Mouse (Mus musculus): ENCODE results near the gene Slc4a1ap. TPM values are rescaled to one million over a fixed set of nuclear protein-coding genes. Genes with fewer than 3 reads are reported as not detected.

The Slc4a1ap gene
- total and polyA plus RNA-seq, 3 experiments = 20.7 to 54.4 (median 46.6) TPM

DNA sequence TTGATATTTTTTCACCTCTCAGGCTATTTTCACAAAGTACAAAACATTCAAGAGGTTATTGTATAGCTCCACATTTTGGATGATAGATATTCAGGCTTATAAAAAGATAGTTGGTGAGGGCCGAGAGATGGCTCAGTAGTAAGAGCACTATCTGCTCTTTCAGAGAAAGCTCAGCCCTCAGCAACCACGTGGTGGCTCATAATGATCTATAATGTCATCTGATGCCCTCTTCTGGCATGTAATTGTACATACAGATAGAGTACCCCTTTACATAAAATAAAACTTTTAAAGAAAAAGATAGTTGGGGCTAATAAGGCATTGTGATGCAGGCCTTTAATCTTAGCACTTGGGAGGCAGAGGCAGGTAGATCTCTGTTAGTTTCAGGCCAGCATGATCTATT, 1.8 kb downstream of the Slc4a1ap start:
- ATAC-seq (ENCODE audit: extremely low read depth, insufficient number of reproducible peaks, low FRiP score, poor library complexity, severe bottlenecking) = no peak

DNA sequence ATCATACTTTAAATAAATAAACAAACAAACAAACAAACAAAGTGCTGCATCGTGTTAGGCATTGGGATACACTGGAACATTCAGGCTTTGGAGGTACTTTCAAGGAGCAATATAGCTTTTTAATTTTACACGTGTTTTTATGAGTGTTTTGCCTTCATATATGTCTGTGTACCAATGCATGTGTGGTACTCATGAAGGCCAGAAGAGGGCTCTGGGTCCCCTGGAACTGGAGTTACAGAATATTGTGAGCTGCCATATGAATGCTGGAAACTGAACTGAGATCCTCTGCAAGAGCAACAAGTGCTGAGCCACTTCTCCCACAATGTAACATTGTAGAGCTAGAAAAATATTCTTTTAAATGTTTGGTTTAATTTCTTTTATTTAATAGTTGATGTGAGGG, 8.4 kb downstream of the Slc4a1ap start:
- Histone ChIP-seq H3K27me3 (ENCODE audit: insufficient read depth, low read length) (no peaks in the 10 kb centered on the region), H3K4me3 (ENCODE audit: low read depth, low read length) (no peak overlapping the region), H3K36me3 (replicated peaks) (peaks cover 89% of the 10 kb centered on the region), H3K4me1 (ENCODE audit: insufficient read depth, low read depth, low read length) (no peaks in the 10 kb centered on the region), H3K9me3 (replicated peaks) (no peaks in the 10 kb centered on the region)
- DNase-seq (ENCODE audit: low spot score) (no peak), ATAC-seq (ENCODE audit: extremely low read depth, insufficient number of reproducible peaks, low FRiP score, poor library complexity, severe bottlenecking) (no peak)
- TF ChIP-seq CTCF (IDR thresholded peaks at IDR 0.05; ENCODE audit: low read depth, low read length) = no peak
- no peak for TF ChIP-seq POLR2AphosphoS5 (IDR thresholded peaks at IDR 0.05; ENCODE audit: insufficient replicate concordance, low read depth, low read length)
- no peak for TF ChIP-seq GATA2 (IDR thresholded peaks at IDR 0.05; ENCODE audit: borderline replicate concordance, low read depth, low read length)
- no peak for TF ChIP-seq TAL1 (conservative IDR thresholded peaks at IDR 0.05; ENCODE audit: low read depth, low read length)
- no peak for TF ChIP-seq GATA1 (IDR thresholded peaks at IDR 0.05; ENCODE audit: borderline replicate concordance, low read length)

More for the DNA sequence above, 1.8 kb downstream of the Slc4a1ap start:
- Histone ChIP-seq H3K27me3 (ENCODE audit: insufficient read depth, low read length) (no peaks in the 10 kb centered on the region), H3K4me3 (ENCODE audit: low read depth, low read length) (no peak overlapping the region), H3K36me3 (replicated peaks) (peaks cover 60% of the 10 kb centered on the region), H3K4me1 (ENCODE audit: insufficient read depth, low read depth, low read length) (peaks cover 33% of the 10 kb centered on the region), H3K9me3 (replicated peaks) (no peaks in the 10 kb centered on the region)
- TF ChIP-seq CTCF (IDR thresholded peaks at IDR 0.05; ENCODE audit: low read depth, low read length) (no peak), TAL1 (conservative IDR thresholded peaks at IDR 0.05; ENCODE audit: low read depth, low read length) (no peak), POLR2AphosphoS5 (IDR thresholded peaks at IDR 0.05; ENCODE audit: insufficient replicate concordance, low read depth, low read length) (no peak), GATA1 (IDR thresholded peaks at IDR 0.05; ENCODE audit: borderline replicate concordance, low read length) (no peak), GATA2 (IDR thresholded peaks at IDR 0.05; ENCODE audit: borderline replicate concordance, low read depth, low read length) (no peak)
- DNase-seq (ENCODE audit: low spot score) = no peak

DNA sequence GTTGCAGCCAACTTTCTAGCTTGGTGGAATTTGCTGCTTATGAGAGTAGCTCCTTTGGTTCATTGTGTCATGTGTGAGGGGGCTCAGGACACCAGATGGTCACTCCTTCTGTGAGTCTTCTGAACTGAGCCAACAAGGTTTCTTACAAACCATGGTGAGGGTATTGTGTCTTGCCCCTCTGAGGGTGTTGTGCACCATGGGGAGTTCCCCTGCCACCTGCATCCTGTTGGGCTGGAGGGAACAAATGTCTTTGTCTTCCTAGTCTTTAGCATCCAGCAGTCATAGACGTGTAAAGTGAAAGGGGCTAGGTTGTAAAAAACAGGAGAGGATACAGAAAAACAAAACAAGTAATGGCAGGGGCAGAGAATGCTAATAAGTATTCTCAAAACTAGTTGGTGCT, 32.6 kb downstream of the Slc4a1ap start:
- Histone ChIP-seq H3K4me3 (ENCODE audit: low read depth, low read length) (no peak overlapping the region), H3K36me3 (replicated peaks) (peaks cover 75% of the 10 kb centered on the region), H3K4me1 (ENCODE audit: insufficient read depth, low read depth, low read length) (no peaks in the 10 kb centered on the region), H3K9me3 (replicated peaks) (no peaks in the 10 kb centered on the region), H3K27me3 (ENCODE audit: insufficient read depth, low read length) (no peaks in the 10 kb centered on the region)
- ATAC-seq (ENCODE audit: extremely low read depth, insufficient number of reproducible peaks, low FRiP score, poor library complexity, severe bottlenecking) (no peak), DNase-seq (ENCODE audit: low spot score) (no peak)
- TF ChIP-seq TAL1 (conservative IDR thresholded peaks at IDR 0.05; ENCODE audit: low read depth, low read length) = no peak
- TF ChIP-seq GATA2 (IDR thresholded peaks at IDR 0.05; ENCODE audit: borderline replicate concordance, low read depth, low read length) = no peak
- no peak for TF ChIP-seq POLR2AphosphoS5 (IDR thresholded peaks at IDR 0.05; ENCODE audit: insufficient replicate concordance, low read depth, low read length)
- TF ChIP-seq GATA1 (IDR thresholded peaks at IDR 0.05; ENCODE audit: borderline replicate concordance, low read length) = no peak
- no peak for TF ChIP-seq CTCF (IDR thresholded peaks at IDR 0.05; ENCODE audit: low read depth, low read length)

DNA sequence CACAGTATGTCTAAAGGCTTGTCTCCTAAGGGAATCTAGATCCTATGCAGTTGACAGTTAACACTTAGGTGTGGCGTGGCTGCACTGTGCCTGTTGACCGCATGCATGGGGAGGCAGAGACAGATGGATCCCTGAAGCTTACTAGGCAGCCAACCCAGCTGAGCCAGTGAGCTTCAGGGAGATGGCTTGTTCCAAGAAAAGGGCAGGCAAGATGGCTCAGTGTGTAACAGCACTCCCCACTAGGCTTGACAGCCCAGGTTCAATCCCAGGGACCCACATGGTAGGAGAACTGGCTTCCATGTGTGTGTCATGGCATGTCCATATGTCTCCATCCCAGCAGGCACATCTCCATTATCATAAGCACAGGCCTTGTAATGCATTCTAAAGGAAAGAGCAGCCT, 33.6 kb downstream of the Slc4a1ap start:
- DNase-seq (ENCODE audit: low spot score) = no peak
- ATAC-seq (ENCODE audit: extremely low read depth, insufficient number of reproducible peaks, low FRiP score, poor library complexity, severe bottlenecking) = no peak
- peaks cover 78% of the 10 kb centered on the region for H3K36me3 ChIP-seq (replicated peaks)
- no peaks in the 10 kb centered on the region for H3K27me3 ChIP-seq (ENCODE audit: insufficient read depth, low read length)
- no peaks in the 10 kb centered on the region for H3K9me3 ChIP-seq (replicated peaks)
- H3K4me3 ChIP-seq (ENCODE audit: low read depth, low read length) = no peak overlapping the region
- H3K4me1 ChIP-seq (ENCODE audit: insufficient read depth, low read depth, low read length) = no peaks in the 10 kb centered on the region
- TF ChIP-seq GATA1 (IDR thresholded peaks at IDR 0.05; ENCODE audit: borderline replicate concordance, low read length) (no peak), POLR2AphosphoS5 (IDR thresholded peaks at IDR 0.05; ENCODE audit: insufficient replicate concordance, low read depth, low read length) (no peak), TAL1 (conservative IDR thresholded peaks at IDR 0.05; ENCODE audit: low read depth, low read length) (no peak), CTCF (IDR thresholded peaks at IDR 0.05; ENCODE audit: low read depth, low read length) (no peak), GATA2 (IDR thresholded peaks at IDR 0.05; ENCODE audit: borderline replicate concordance, low read depth, low read length) (no peak)

DNA sequence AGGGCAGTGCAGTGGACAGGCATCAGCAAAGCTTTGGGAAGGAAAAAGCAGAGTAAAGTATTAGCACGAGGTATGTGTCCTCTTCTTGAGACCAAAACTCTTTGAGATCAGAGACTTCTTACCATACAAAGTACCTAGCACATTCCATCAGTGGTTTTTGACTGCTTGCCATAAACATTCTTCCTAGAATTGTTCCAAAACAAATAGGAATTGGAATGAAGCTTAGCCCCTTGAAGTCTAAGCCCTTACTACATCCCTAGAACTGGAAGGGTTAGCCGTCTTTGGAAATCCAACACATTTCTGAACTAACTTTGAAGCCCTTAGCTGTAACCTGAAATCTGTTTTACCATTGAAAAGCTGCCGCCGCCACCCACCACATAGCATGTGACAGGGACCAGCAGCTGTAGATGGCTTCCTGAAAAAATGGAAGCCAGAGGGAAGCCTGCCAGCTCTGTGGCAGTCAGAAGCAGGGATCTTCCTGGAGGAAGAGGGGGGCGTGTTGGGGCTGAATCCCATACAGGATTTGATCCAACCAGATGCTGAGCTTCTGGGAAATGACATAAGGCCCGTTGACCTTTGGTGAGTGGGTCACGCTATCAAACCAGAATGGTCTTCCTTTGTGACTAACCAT, 35.4 kb downstream of the Slc4a1ap start:
- DNase-seq (ENCODE audit: low spot score) (no peak), ATAC-seq (ENCODE audit: extremely low read depth, insufficient number of reproducible peaks, low FRiP score, poor library complexity, severe bottlenecking) (no peak)
- no peak for TF ChIP-seq POLR2AphosphoS5 (IDR thresholded peaks at IDR 0.05; ENCODE audit: insufficient replicate concordance, low read depth, low read length)
- TF ChIP-seq CTCF (IDR thresholded peaks at IDR 0.05; ENCODE audit: low read depth, low read length) = no peak
- TF ChIP-seq GATA1 (IDR thresholded peaks at IDR 0.05; ENCODE audit: borderline replicate concordance, low read length) = no peak
- Histone ChIP-seq H3K36me3 (replicated peaks) (peaks cover 75% of the 10 kb centered on the region), H3K9me3 (replicated peaks) (no peaks in the 10 kb centered on the region), H3K27me3 (ENCODE audit: insufficient read depth, low read length) (no peaks in the 10 kb centered on the region), H3K4me3 (ENCODE audit: low read depth, low read length) (no peak overlapping the region), H3K4me1 (ENCODE audit: insufficient read depth, low read depth, low read length) (no peaks in the 10 kb centered on the region)

DNA sequence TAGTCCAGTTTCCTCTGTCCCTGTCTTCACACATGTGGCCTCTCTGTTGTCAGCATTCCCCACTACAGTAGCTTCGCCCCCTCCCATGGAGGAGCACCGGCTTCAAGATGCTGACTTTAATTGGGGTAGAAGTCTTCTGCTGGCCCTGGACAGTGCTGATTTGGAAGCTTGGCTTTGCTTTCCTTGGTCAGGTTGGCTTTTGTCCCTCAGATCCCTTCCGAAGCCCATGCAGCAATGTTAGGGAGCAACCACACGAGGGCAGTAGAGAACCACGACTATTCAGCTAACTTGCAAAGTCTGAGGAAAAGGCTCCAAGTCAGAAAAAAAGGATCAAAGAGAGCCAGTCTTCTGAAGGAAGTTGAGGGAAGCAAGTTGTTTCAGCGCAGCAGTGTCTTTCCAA, 36.7 kb downstream of the Slc4a1ap start:
- Histone ChIP-seq H3K9me3 (replicated peaks) (no peaks in the 10 kb centered on the region), H3K27me3 (ENCODE audit: insufficient read depth, low read length) (no peaks in the 10 kb centered on the region), H3K4me1 (ENCODE audit: insufficient read depth, low read depth, low read length) (no peaks in the 10 kb centered on the region), H3K4me3 (ENCODE audit: low read depth, low read length) (no peak overlapping the region), H3K36me3 (replicated peaks) (peaks cover 77% of the 10 kb centered on the region)
- ATAC-seq (ENCODE audit: extremely low read depth, insufficient number of reproducible peaks, low FRiP score, poor library complexity, severe bottlenecking) = no peak
- DNase-seq (ENCODE audit: low spot score) = peak; percentile 61
- TF ChIP-seq CTCF (IDR thresholded peaks at IDR 0.05; ENCODE audit: low read depth, low read length) = peak; percentile 92
- no peak for TF ChIP-seq GATA2 (IDR thresholded peaks at IDR 0.05; ENCODE audit: borderline replicate concordance, low read depth, low read length)
